Mouse (Mus musculus) lung, postnatal 0 days (tissue): ENCODE measurements at regions not wholly inside any gene's neighbourhood (a gene's known extent, or its start where the extent isn't known, plus 50 kb on each side); places are given as distances from the start of the nearest gene placed in this dataset.

Source experiments
- CTCF ChIP-seq: IDR thresholded peaks from 2 replicates; pipeline ENCODE4 v1.5.1; 2016; ENCODE audit warnings: antibody characterized with exemption, mild to moderate bottlenecking
- EP300 ChIP-seq: IDR thresholded peaks from 2 replicates; pipeline ENCODE4 v1.6.1; 2016; ENCODE audit warnings: antibody characterized with exemption, mild to moderate bottlenecking, control low read depth

DNA sequence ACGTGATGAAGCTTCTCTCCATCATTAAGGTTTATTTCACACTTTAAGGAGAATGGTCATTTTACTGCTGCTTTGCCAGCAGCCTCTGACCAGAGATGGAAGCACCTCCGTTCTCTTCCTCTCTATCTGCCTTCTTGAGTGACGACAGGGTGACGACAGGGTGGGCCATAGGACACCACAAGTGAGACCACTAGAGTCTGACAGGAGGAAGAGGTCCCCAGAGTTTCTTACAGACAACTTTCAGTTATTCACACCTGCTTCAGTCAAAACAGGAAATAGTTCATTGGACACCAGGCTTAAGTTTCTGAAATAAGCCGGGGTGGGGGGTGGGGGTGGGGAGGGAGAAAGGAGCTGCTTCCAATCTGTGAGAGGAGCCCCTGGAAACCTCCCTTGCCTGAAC lies 131.3 kb upstream of the Hmgn3 start:
- no peak for TF ChIP-seq EP300
- TF ChIP-seq CTCF = no peak
